Mouse (Mus musculus) ES-Bruce4 (cell line): ENCODE results near the gene Slc6a11.

Experiments
- EP300 ChIP-seq: IDR thresholded peaks from 2 replicates; pipeline ENCODE4 v1.6.1; 2011; ENCODE audit warnings: low read depth, low read length; ENCODE audit not compliant: insufficient read depth
- POLR2A ChIP-seq: IDR thresholded peaks from one replicate; pipeline ENCODE4 v1.8.1; 2011; ENCODE audit warnings: low read length; ENCODE audit not compliant: insufficient read depth

DNA sequence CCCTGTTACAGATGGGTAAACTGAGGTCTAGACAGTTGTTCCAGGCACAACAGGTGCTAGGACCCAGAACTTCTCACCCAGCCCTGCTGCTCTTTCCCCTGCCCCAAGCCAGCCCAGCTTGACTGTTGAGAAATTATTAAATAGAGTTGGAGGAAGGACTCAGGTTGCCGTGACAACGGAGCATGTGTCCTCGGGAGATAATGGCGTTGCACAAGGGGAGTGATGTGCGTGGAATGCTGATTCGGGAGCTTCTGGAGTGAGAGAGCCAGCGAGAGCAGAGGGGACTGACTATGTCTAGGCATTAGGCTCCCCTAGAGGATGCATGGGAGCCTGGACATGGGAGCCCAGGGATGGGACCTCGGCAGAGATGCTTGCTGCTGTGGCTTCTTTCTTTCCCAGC lies 159.1 kb downstream of the Slc6a11 start:
- TF ChIP-seq EP300: no peak
- no peak for TF ChIP-seq POLR2A
